In genomic region chr14:77257461-77257860, GRCm38 (mm10) we compare ENCODE assay signal across 22 mouse cellular contexts.
DNase-seq lines count a peak whose midpoint lies in the region; ATAC-seq lines count a peak whose summit lies in the region.
"Had no signal": no experiment of that assay in that cellular context is flagged by ENCODE, and none has a peak within 500 bp of the region (broad histone marks: within the 10 kb centered on the region; RNA-seq: fewer than 3 reads in every experiment).

No protein-coding gene starts in this region.

- H3K27me3 ChIP-seq in forebrain, embryonic 16.5 days (replicated peaks; ENCODE audit: control insufficient read depth, insufficient read depth, low read length), result no peaks in the 10 kb centered on the region
- no peaks in the 10 kb centered on the region; the same call in 1 of the 2 replicates for H3K27me3 ChIP-seq in forebrain, embryonic 10.5 days (ENCODE audit: poor library complexity, severe bottlenecking)
- no peaks in the 10 kb centered on the region for H3K27me3 ChIP-seq in heart, embryonic 11.5 days (ENCODE audit: control insufficient read depth, insufficient read depth, low read length)
- H3K27me3 ChIP-seq: heart, embryonic 13.5 days; hindbrain, embryonic 15.5 days; kidney, embryonic 15.5 days; lung, embryonic 15.5 days; stomach, embryonic 15.5 days had no signal

- no peak overlapping the region for H3K4me3 ChIP-seq in forebrain, embryonic 16.5 days (replicated peaks; ENCODE audit: low read length)
- H3K4me3 ChIP-seq in forebrain, embryonic 10.5 days, result no peak overlapping the region
- H3K4me3 ChIP-seq in heart, embryonic 11.5 days (ENCODE audit: low read depth, low read length), result no peak overlapping the region
- H3K4me3 ChIP-seq: heart, embryonic 13.5 days; hindbrain, embryonic 15.5 days; kidney, embryonic 15.5 days; lung, embryonic 15.5 days; midbrain, embryonic 10.5 days; stomach, embryonic 15.5 days had no signal

- peak overlapping the region; percentile 20; the same call in 1 of the 2 replicates for H3K27ac ChIP-seq in forebrain, embryonic 16.5 days (ENCODE audit: low read length)
- H3K27ac ChIP-seq in forebrain, embryonic 10.5 days, result no peak overlapping the region
- no peak overlapping the region for H3K27ac ChIP-seq in heart, embryonic 11.5 days (ENCODE audit: low read depth, low read length)
- H3K27ac ChIP-seq: heart, embryonic 13.5 days; hindbrain, embryonic 15.5 days; kidney, embryonic 15.5 days; liver, embryonic 14.5 days; lung, embryonic 15.5 days; macrophage; midbrain, embryonic 10.5 days; stomach, embryonic 15.5 days had no signal

- peaks cover 9% of the 10 kb centered on the region; the same call in 1 of the 2 replicates for H3K4me1 ChIP-seq in forebrain, embryonic 16.5 days (replicated peaks; ENCODE audit: control insufficient read depth, insufficient read depth, low read length)
- H3K4me1 ChIP-seq in forebrain, embryonic 10.5 days, result no peaks in the 10 kb centered on the region
- H3K4me1 ChIP-seq in heart, embryonic 11.5 days (ENCODE audit: control insufficient read depth, insufficient read depth, low read length), result no peaks in the 10 kb centered on the region
- H3K4me1 ChIP-seq: heart, embryonic 13.5 days; stomach, embryonic 15.5 days had no signal

- ATAC-seq in forebrain, embryonic 16.5 days, result no peak
- no peak for ATAC-seq in heart, embryonic 11.5 days (replicated peaks; ENCODE audit: insufficient number of reproducible peaks, low FRiP score, low TSS enrichment)
- ATAC-seq: intestine, postnatal 0 days had no signal

- H3K36me3 ChIP-seq in forebrain, embryonic 16.5 days (ENCODE audit: control insufficient read depth, insufficient read depth), result no peaks in the 10 kb centered on the region
- no peaks in the 10 kb centered on the region for H3K36me3 ChIP-seq in forebrain, embryonic 10.5 days (replicated peaks)
- H3K36me3 ChIP-seq in heart, embryonic 11.5 days (ENCODE audit: control insufficient read depth, insufficient read depth, low read length), result no peaks in the 10 kb centered on the region
- H3K36me3 ChIP-seq: G1E; heart, embryonic 13.5 days; hindbrain, embryonic 15.5 days; kidney, embryonic 15.5 days; lung, embryonic 15.5 days; midbrain, embryonic 10.5 days; stomach, embryonic 15.5 days had no signal

- 88% methylated on average over 1 of the region's 1 CpGs for WGBS in forebrain, embryonic 16.5 days
- WGBS in forebrain, embryonic 10.5 days, result 83% methylated on average over 1 of the region's 1 CpGs
- 84% methylated on average over 1 of the region's 1 CpGs for WGBS in heart, embryonic 11.5 days (ENCODE audit: insufficient replicate concordance)

- peak; percentile 10 for DNase-seq in adrenal gland, postnatal 14 days
- no peak for DNase-seq in adrenal gland, adult 18-20 months (ENCODE audit: low spot score in 2 of 2)
- DNase-seq in forebrain, embryonic 10.5 days (ENCODE audit: extremely low spot score, low spot score), result no peak
- DNase-seq in heart, adult 9 months (ENCODE audit: low spot score in 2 of 2), result peak; percentile 19 to 28
- peak; percentile 1 for DNase-seq in fat pad, adult 2 months (ENCODE audit: extremely low read depth, low read depth, low spot score)
- DNase-seq in lung, postnatal 10 days, result no peak
- DNase-seq: heart, postnatal 4 days; kidney, postnatal 4 days; right cerebral cortex, postnatal 14 days; thymus, adult 18-20 months had no signal

- no peak overlapping the region for H3K9ac ChIP-seq in forebrain, embryonic 16.5 days (replicated peaks; ENCODE audit: low read depth, low read length)
- no peak overlapping the region for H3K9ac ChIP-seq in heart, embryonic 11.5 days (ENCODE audit: low read depth, low read length)
- H3K9ac ChIP-seq: heart, embryonic 13.5 days; hindbrain, embryonic 15.5 days; kidney, embryonic 15.5 days; liver, embryonic 14.5 days; lung, embryonic 15.5 days; stomach, embryonic 15.5 days had no signal

- no peak overlapping the region for H3K4me2 ChIP-seq in forebrain, embryonic 16.5 days (ENCODE audit: low read length)
- no peak overlapping the region for H3K4me2 ChIP-seq in heart, embryonic 11.5 days
- H3K4me2 ChIP-seq: heart, embryonic 13.5 days; hindbrain, embryonic 15.5 days; kidney, embryonic 15.5 days; lung, embryonic 15.5 days; stomach, embryonic 15.5 days had no signal

- H3K9me3 ChIP-seq in forebrain, embryonic 16.5 days (ENCODE audit: control insufficient read depth, low read length), result no peaks in the 10 kb centered on the region
- no peaks in the 10 kb centered on the region for H3K9me3 ChIP-seq in forebrain, embryonic 10.5 days
- H3K9me3 ChIP-seq in heart, embryonic 11.5 days (replicated peaks; ENCODE audit: control insufficient read depth, low read length), result no peaks in the 10 kb centered on the region
- H3K9me3 ChIP-seq: heart, embryonic 13.5 days; hindbrain, embryonic 15.5 days; kidney, embryonic 15.5 days; lung, embryonic 15.5 days; midbrain, embryonic 10.5 days; stomach, embryonic 15.5 days had no signal

Comparison
In these comparisons a context has a peak if more than half of its experiments do, and no peak if none do; other contexts are left out.
1. DNase-seq: peak in adrenal gland, postnatal 14 days (single experiment), heart, adult 9 months (2 of 2) and fat pad, adult 2 months (single experiment); none in adrenal gland, adult 18-20 months (0 of 2), forebrain, embryonic 10.5 days (single experiment) and lung, postnatal 10 days (single experiment).